Mouse (Mus musculus) heart, embryonic 14.5 days (tissue): ENCODE results near the gene Cfap61. TPM values are rescaled to one million over a fixed set of nuclear protein-coding genes. Genes with fewer than 3 reads are reported as not detected.

ENCODE experiments used
- ATAC-seq: fragments of 200-750 bp; cut with Nextera tagmentation; 2 replicates; pipeline ENCODE4 v1.8.0; 2017; ENCODE audit warnings: low read depth, moderate TSS enrichment; ENCODE audit not compliant: insufficient number of reproducible peaks, insufficient read depth, low FRiP score
- H3K27ac ChIP-seq, 2 experiments: fragments of 200-500 bp in 1 of 2; fragments of 300-500 bp in 1 of 2; sonication (generic) in 1 of 2; replicated peaks in 1 of 2; 2 replicates each; pipeline ENCODE4 v1.5.1; 2012 to 2014; ENCODE audit warnings: low read depth in 2 of 2, low read length in 2 of 2, control low read depth in 1 of 2, mild to moderate bottlenecking in 1 of 2, mixed read lengths in 1 of 2; ENCODE audit not compliant: control insufficient read depth in 1 of 2, insufficient read depth in 1 of 2
- H3K27me3 ChIP-seq: fragments of 300-500 bp; sonication (generic); 2 replicates; pipeline ENCODE4 v1.6.1; 2014; ENCODE audit warnings: mild to moderate bottlenecking, low read length, control low read depth; ENCODE audit not compliant: control insufficient read depth, insufficient read depth
- H3K36me3 ChIP-seq: fragments of 300-500 bp; sonication (generic); 2 replicates; pipeline ENCODE4 v1.6.1; 2014; ENCODE audit warnings: mild to moderate bottlenecking, control low read depth, low read length, mixed read lengths; ENCODE audit not compliant: control insufficient read depth, insufficient read depth
- H3K4me1 ChIP-seq, 2 experiments: fragments of 200-500 bp in 1 of 2; fragments of 300-500 bp in 1 of 2; sonication (generic) in 1 of 2; 2 replicates each; pipeline ENCODE4 v1.6.1; 2012 to 2014; ENCODE audit warnings: low read length in 2 of 2, control low read depth in 1 of 2, mixed read lengths in 1 of 2; ENCODE audit not compliant: control insufficient read depth in 2 of 2, insufficient read depth in 2 of 2
- H3K4me2 ChIP-seq: fragments of 300-500 bp; sonication (generic); 2 replicates; pipeline ENCODE4 v1.6.1; 2014; ENCODE audit warnings: mild to moderate bottlenecking, low read length
- H3K4me3 ChIP-seq, 2 experiments: fragments of 200-500 bp in 1 of 2; fragments of 300-500 bp in 1 of 2; sonication (generic) in 1 of 2; 2 replicates each; pipeline ENCODE4 v1.5.1; 2012 to 2014; ENCODE audit warnings: low read length in 2 of 2, mild to moderate bottlenecking in 2 of 2, control low read depth in 1 of 2, low read depth in 1 of 2, moderate library complexity in 1 of 2; ENCODE audit not compliant: control insufficient read depth in 1 of 2, insufficient read depth in 1 of 2
- H3K9ac ChIP-seq: fragments of 300-500 bp; sonication (generic); 2 replicates; pipeline ENCODE4 v1.6.1; 2014; ENCODE audit warnings: mild to moderate bottlenecking, low read length
- H3K9me3 ChIP-seq: fragments of 300-500 bp; sonication (generic); 2 replicates; pipeline ENCODE4 v1.6.1; 2016; ENCODE audit warnings: low read length, control low read depth; ENCODE audit not compliant: control insufficient read depth
- WGBS: fragments of 180-500 bp; shearing (Covaris S2); extraction: QIAGEN DNeasy Blood & Tissue Kit; methylation state at CpG from one replicate; pipeline ENCODE4 v1.1.7; 2014; 5-methylcytosine and 5-hydroxymethylcytosine counted together
- polyA plus RNA-seq: library from polyadenylated mRNA; unstranded; fragments of >200 nt; fragmentation: Nextera tagmentation; extraction: Ambion mirVana; gene quantifications from 2 replicates; pipeline ENCODE4 v1.2.1, GENCODE M21; 2014

The Cfap61 gene
- polyA plus RNA-seq, 1 experiment from 2014 or later = 0.46 TPM

DNA sequence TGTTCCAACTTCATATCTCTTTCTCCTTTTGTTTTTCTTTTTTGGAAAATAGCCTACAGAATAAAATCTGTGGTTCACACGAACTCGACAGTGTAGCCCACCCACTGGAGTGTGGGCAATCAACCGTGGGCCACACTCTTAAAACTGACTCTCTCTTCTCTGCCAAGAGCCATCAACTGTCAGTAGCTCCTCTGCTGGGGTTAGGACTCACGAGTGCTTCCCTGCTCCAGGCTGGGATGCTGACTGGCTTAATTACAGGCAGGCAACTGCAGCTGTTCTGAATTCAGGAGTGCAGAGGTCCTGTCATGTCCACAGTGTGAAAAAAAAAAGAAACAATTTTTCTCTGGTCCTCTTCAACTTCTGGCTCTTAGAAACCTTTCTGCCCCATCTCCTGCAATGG, 237.5 kb downstream of the Cfap61 start:
- Histone ChIP-seq H3K4me2 (no peak overlapping the region), H3K36me3 (no peaks in the 10 kb centered on the region), H3K27ac (no peak overlapping the region), H3K4me1 (0 out of 4 replicates have a peak, but pooled peaks cover 0 to 2% of the 10 kb centered on the region in 2 experiments), H3K9me3 (no peaks in the 10 kb centered on the region), H3K27me3 (no peaks in the 10 kb centered on the region), H3K4me3 (no peak overlapping the region), H3K9ac (no peak overlapping the region)
- no peak for ATAC-seq
- WGBS = 50% methylated on average over 4 of the region's 4 CpGs

- H3K9ac ChIP-seq = no peak overlapping the region
- H3K27ac ChIP-seq = no peak overlapping the region
- no peaks in the 10 kb centered on the region for H3K4me1 ChIP-seq
- no peaks in the 10 kb centered on the region for H3K36me3 ChIP-seq
- WGBS = 83% methylated on average over 7 of the region's 7 CpGs
- ATAC-seq = no peak
- H3K27me3 ChIP-seq = no peaks in the 10 kb centered on the region
- no peaks in the 10 kb centered on the region for H3K9me3 ChIP-seq
- H3K4me2 ChIP-seq = no peak overlapping the region
- H3K4me3 ChIP-seq = no peak overlapping the region
Observed at GRCm38 (mm10) chr2:146174173-146174572, 239.6 kb downstream of the Cfap61 start.

DNA sequence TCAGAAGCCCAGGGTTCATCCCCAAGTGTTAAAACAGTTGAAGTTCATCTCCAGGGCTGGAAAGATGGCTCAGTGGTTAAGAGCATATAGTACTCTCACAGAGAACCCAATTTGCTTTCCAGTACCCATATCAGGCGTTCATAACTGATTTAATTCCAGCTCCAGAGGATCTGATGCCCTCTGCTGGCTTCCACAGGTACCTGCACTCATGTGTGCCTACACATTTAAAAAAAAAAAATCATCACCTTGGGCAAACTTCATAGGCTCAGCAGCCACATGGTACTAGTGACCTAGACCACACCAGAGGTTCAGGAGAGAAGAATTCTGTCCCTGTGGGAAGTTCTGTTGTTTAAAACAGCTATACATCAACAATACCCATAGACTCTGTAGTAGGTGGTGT, 244.1 kb downstream of the Cfap61 start:
- no peaks in the 10 kb centered on the region for H3K4me1 ChIP-seq
- no peak overlapping the region for H3K27ac ChIP-seq
- H3K9ac ChIP-seq = no peak overlapping the region
- H3K9me3 ChIP-seq = no peaks in the 10 kb centered on the region
- no peak overlapping the region for H3K4me3 ChIP-seq
- ATAC-seq = no peak
- H3K4me2 ChIP-seq = no peak overlapping the region
- no peaks in the 10 kb centered on the region for H3K27me3 ChIP-seq
- no peaks in the 10 kb centered on the region for H3K36me3 ChIP-seq
- WGBS = 65% methylated on average over 1 of the region's 1 CpGs

DNA sequence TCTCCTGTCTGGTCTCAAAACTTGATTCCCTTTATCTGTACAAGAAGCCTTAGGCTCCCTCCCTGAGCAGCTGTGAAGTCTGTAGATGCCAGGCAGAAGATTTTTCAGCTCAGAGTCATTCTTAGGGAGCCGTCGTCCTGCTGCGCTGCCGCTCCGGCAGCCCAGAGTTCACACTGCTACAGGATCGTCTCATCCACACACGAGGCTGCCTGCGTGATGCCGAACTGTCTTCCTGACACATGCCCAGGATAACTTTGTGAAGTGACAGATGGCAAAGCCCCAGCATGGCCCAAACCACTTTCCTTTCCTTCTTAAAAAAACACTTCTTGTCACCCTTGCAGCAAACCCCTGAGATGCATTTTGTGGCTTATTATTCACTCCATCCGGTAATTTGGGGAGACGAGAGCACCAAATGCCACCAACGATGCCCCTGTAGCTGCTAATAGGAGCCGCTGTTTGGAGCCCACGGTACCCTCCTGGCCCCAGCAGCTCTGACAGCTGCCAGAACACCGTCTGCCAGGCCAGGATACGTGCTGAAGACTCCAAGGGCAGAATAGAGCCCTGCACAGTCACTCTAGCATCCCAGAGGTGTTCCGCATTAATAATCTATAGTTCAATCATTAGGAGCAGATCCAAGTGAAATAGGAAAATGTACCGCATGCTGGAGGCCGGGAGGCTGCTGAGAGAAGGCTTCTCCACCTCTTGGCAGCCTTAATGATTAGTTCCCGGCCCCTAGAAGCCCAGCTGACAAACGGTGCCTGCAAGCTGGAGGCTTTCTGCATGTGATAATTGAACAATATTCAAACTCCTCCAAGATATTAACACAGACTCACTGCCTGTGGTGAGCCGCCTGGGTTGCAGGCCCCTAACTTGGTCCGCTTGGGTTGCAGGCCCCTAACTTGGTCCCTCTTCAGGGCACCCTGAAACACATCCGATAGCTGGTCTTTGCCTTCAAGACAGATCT, 249.5 kb downstream of the Cfap61 start:
- Histone ChIP-seq H3K36me3 (no peaks in the 10 kb centered on the region), H3K9ac (no peak overlapping the region), H3K27ac (no peak overlapping the region), H3K27me3 (peaks cover 9% of the 10 kb centered on the region), H3K4me1 (no peaks in the 10 kb centered on the region), H3K9me3 (no peaks in the 10 kb centered on the region), H3K4me2 (no peak overlapping the region), H3K4me3 (no peak overlapping the region)
- ATAC-seq = no peak
- WGBS = 58% methylated on average over 24 of the region's 24 CpGs

DNA sequence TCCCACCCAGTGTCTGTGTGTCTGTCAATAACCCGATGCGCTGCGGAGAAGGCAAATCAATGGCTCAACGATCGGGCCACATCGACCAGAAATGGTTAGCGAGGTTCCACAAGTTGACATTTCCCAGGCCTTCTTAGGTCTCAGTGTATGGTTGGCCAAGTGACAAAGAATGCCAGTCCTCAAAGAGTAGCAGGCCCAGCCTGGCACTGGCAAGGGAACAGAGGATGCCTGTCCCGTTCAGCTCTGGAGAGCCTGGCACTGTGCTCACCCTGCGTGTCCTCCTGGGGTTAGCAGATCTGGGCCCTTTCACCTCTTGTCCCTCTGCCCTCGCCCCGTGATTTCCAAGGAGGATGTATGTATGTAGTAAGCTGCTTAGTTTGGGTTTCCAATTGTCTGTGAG, 261.5 kb downstream of the Cfap61 start:
- WGBS = 91% methylated on average over 11 of the region's 11 CpGs
- Histone ChIP-seq H3K27me3 (no peaks in the 10 kb centered on the region; the same call in 1 of the 2 replicates), H3K27ac (no peak overlapping the region), H3K9me3 (no peaks in the 10 kb centered on the region), H3K4me3 (no peak overlapping the region), H3K9ac (no peak overlapping the region), H3K4me1 (no peaks in the 10 kb centered on the region), H3K36me3 (no peaks in the 10 kb centered on the region), H3K4me2 (no peak overlapping the region)
- ATAC-seq = no peak

DNA sequence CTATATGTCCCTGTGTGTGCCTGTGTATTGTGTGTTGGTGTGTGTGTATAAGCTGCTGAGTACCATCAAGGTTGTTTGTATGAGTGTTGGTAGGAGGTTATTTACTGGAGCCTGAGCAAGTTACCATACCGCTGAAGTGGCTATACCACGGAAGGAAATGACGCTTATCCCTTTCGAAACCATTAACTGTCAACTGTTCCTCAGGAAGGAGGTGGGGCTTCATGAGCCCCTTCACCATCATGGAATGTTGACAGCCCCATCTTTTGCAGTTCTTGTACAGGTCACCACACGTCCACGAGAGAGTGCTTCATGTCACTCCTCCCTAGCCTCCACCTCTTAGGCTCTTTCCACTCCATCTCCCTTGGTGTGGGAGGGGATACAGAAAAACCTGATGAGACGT, 263.4 kb downstream of the Cfap61 start:
- Histone ChIP-seq H3K27me3 (no peaks in the 10 kb centered on the region), H3K36me3 (no peaks in the 10 kb centered on the region), H3K4me1 (no peaks in the 10 kb centered on the region), H3K9me3 (no peaks in the 10 kb centered on the region), H3K27ac (no peak overlapping the region), H3K9ac (no peak overlapping the region), H3K4me3 (no peak overlapping the region), H3K4me2 (no peak overlapping the region)
- ATAC-seq = no peak
- WGBS = 54% methylated on average over 7 of the region's 7 CpGs

DNA sequence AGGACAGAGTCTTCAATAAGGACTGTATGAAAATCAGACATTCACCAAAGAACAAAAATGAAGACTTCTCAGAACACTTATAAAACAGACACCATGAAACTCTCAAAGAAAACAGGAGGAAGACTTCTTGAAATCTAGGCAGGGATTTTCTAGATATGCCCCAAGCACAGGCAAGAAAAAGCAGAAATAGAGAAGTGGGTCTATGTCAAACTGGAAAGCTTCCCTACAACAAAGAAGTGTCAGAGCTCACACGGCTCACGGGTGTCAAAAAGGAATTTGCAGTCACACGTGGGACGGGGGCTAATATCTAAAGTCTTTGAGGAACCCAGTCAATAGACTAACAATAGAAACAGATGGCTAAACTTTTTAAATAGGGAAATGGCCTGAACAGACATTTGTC, 276.4 kb downstream of the Cfap61 start:
- Histone ChIP-seq H3K36me3 (no peaks in the 10 kb centered on the region), H3K4me1 (no peaks in the 10 kb centered on the region; a peak in 1 of 4 replicates), H3K9me3 (no peaks in the 10 kb centered on the region), H3K27me3 (peaks cover 23% of the 10 kb centered on the region), H3K4me2 (no peak overlapping the region), H3K4me3 (no peak overlapping the region), H3K27ac (no peak overlapping the region), H3K9ac (no peak overlapping the region)
- no peak for ATAC-seq
- 53% methylated on average over 4 of the region's 4 CpGs for WGBS
